Mouse (Mus musculus) heart, postnatal 25 days (tissue): ENCODE results near the gene Hsf4. TPM values are rescaled to one million over a fixed set of nuclear protein-coding genes. Genes with fewer than 3 reads are reported as not detected.
"Not testable (repeated sequence)": the region's sequence is repeated elsewhere in the genome, so short reads cannot be mapped to it uniquely, and the experiment has no call there.

Experiments used
- DNase-seq: peaks from one replicate; pipeline ENCODE4 v3.0.0; 2022; ENCODE audit warnings: low spot score
- intact Hi-C: fragments of 180-260 bp; cut with DNase I; formaldehyde crosslinking; loops from one replicate; pipeline ENCODE4 v1.15.1; 2025
- total RNA-seq, 2 experiments: library from RNA; stranded (reverse); gene quantifications; 2 replicates each; pipeline ENCODE4 v1.2.3; 2021

The Hsf4 gene
- total RNA-seq, 2 experiments from 2014 or later = 1.5 to 2.2 TPM

DNA sequence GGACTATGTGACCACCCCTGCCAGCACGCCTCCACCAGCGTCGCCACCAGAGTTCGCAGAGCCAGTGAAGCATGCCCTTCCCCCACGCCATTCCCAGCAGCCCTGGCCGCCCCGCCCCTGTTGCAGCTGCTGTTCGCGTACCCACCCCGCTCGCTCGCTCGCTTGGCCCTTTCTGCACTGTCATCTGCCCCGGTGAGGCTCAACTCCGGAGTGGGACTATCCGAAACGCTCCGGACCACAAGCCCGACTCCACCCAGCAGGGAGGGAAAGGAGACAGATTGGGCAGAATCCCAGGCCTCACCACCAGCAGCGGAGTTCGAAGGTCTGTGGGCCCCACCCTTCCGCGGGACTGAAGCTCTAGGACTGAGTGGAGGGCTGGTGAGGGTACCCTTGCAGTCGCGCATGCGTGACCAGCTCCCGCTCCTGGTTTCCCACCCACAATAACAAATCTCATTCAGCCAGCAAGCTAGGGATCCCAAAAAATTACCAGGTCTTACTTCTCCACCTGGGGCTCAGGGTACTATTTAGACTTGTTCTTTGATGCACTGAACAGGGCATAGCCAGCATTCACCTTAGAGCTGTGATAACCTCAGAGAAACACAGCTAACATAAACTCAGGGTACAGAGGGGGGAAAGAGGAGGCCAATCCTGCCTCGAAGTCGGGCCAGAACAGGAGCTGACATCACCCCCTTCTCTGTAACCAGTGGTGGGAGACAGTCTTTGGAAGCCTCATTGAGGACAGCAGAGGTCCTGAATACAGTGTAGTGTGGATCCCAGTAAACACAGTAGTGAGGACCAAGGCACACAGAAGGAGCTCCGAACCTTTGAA is 6.9 kb downstream of the Hsf4 start:
- intact Hi-C loops = no loop called here
- DNase-seq = no peak

- DNase-seq = no peak
- intact Hi-C loops = no loop called here
These were observed 9.3 kb downstream of the Hsf4 start for GRCm38 (mm10) chr8:105278911-105279334.

DNA sequence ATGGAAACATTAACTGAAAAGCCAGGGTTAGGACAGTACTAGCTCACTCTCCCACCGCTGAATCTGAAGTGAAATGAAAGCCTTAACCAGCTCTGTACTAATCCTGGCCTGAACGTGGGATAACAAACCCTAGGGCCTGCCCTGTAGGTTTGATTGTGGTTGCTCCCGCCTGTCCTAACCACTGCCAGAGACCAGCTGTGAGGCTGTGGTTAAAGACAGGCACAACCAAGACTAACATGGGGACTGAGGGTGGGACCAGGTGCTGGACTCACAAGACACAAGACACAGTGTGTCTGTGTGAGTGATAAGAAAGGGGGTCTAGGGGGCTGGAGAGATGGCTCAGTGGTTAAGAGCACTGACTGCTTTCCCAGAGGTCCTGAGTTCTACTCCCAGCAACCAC is 11.0 kb downstream of the Hsf4 start:
- intact Hi-C loops = no loop called here
- no peak for DNase-seq

DNA sequence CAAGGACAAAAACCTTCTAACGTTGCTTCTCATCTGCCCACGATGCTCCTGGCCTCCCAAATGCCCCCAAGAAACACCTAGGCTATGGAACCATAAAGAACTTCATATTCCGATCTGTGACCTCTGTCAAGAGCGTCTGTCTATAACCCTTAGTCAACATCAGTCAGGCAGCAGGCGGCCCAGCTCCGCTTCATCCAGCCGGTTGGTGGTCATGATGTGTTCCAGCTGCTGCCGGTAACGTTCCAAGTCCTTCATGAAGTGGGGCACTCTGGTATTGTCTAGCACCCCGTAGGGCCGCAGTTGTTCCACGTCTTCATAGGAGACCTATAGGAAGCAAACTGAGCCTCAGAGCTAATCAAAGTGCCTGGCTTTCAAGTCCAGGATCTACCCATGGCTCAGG is 12.2 kb downstream of the Hsf4 start:
- DNase-seq = no peak
- intact Hi-C loops = no loop called here

DNA sequence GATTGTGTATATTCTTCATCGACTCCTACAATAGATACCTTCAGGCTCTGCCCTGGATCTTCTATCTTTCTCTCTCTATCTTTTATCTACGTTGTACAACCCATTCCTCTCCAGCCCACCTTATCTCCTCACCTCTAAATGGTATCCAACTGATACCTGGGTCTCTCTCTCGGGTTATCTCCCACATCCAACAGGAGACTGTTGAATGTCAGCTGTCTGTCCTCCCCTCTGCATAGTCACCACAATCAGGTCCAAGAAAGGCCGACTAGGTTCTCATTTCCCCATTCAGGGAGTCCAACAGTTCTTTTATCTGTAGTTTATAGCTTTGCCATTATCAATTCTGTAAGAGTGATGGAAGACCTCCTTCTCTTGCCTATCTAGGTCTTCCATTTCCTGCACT is 12.6 kb downstream of the Hsf4 start:
- intact Hi-C loops = no loop called here
- DNase-seq = no peak

DNA sequence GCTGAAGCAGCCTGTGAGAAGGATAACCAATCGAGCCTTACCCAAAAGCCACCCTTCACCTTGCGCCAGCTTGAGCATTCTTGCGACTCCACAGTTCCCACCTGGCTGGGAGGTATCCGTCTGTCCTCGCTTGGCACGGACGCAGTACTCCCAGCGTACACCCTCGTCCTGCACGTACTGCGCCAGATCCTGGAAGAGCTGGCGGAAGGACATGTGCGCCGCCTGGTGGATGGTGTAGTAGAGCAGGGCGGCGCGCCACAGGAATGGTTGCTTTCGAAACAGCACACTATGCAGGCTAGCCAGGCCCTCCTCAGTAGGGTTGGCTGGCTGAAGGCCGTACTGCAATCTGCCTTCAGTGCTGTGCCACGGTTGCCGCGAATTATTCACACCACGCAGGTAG is 13.5 kb downstream of the Hsf4 start:
- no peak for DNase-seq
- intact Hi-C loops = no loop called here

DNA sequence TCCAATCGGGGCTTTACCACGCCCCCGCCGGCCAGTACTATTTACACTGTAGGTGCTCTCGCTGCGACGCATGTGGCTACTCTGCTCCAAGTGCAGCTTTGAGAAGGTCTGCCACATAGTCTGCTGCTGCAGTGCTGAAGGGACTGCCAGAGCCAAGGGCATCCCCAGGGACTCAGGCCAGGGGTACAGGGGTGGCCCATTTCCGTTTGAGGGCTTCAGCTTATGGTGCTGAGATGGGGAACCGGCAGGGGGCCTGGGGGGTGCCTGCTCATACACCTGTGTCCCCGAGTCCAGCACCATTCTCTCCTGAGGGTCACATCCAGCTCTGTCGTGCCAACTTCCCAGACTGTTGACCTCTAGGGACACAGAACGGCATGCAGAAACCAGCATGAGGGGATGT is 15.9 kb downstream of the Hsf4 start:
- DNase-seq = no peak
- intact Hi-C loops = no loop called here

DNA sequence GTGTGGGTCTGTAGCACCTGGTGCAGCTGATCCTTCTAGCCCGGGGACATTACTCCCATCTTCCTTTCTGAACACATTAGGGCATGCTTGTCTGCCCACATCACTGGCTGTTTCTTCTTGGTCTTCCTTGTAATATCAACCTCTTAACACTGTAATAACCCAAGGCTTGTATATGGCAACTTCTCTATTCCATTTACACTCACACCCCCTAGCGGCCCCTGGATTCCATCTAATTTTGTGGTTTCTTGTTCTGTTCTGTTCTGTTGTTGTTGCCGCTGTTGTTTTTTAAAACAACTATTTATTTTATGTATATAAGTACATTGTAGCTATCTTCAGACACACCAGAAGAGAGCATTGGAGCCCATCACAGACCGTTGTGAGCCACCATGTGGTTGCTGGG is 17.3 kb downstream of the Hsf4 start:
- DNase-seq = no peak
- intact Hi-C loops = no loop called here

DNA sequence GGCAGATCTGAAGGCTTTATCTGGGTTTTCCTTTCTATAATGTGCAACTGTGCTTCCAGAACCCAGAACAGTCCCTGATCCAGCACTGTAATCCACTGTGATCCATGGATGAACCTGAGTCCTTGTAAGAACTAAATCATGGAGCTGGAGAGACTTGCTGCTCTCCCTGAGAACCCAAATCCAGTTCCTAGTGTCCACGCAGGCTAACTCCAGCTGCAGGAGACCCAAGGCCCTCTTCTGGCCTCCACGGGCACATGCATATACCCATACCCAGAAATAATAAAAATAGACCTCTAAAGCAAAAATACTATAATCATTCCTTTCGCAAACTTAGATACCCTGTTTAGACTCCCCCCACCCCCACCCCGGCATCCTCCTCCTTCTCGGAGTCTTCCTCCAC is 18.6 kb downstream of the Hsf4 start:
- no peak for DNase-seq
- intact Hi-C loops = loop anchor here (2.0 kb wide), 1 partner anchor 23 kb away; the partner anchor contains the start of genes Fbxl8 and Tradd

- peak; percentile 82 for DNase-seq
- intact Hi-C loops = loop anchor here (2.0 kb wide), 1 partner anchor 24 kb away; the partner anchor contains the start of genes Fbxl8 and Tradd
These were observed 19.5 kb downstream of the Hsf4 start for GRCm38 (mm10) chr8:105288958-105289732.

- DNase-seq = no peak
- intact Hi-C loops = loop anchor here (2.0 to 5.0 kb wide), 2 partner anchors 25 to 38 kb away; partner anchors contain the start of genes Fbxl8 and Tradd
These were observed 20.3 kb downstream of the Hsf4 start, which contains the start of gene 4931428F04Rik for GRCm38 (mm10) chr8:105289805-105290460. Gene 4931428F04Rik, minus strand, starts transcription at chr8:105289864.

DNA sequence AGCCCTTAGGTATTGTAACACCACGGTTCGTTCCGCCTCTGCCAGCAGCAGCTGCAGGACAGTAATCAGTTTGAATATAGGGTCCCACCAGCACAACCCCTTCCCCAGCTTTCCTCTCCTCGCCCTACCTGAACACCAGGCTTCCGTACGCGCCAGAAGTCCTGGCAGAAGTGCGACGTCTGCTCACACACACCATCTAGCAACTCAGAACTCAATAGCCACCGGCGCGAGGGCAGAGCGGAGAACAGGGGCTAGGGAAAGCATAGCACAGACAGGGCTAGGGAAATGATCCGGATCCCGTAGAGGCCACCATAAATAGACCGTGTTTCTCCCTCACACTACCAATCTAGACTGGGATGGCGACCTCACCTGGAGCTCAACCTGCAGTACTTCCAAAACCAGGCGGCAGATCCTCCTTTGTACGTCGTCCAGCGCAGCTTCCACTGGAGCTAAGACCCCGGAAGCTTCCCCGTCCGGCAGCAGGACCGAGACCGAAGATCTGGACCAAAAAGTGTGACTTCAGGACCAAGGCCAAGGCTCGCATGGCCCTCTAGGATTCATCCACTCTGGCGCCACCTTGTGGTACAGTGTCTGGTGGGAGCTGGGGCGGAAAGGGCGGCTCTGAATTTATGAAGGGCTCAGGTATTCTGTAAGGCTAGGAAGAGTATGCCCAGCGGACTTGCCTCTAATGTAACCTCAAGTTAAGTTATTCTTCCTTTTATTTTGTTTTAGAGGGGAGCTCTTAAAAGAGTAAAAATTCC is 21.1 kb downstream of the Hsf4 start:
- DNase-seq = peak; percentile 60
- intact Hi-C loops = loop anchor here (5.0 kb wide), 1 partner anchor 38 kb away; no protein-coding TSS in a partner anchor

- not testable (repeated sequence) for DNase-seq
- intact Hi-C loops = loop anchor here (5.0 kb wide), 1 partner anchor 39 kb away; no protein-coding TSS in a partner anchor
These were observed 21.8 kb downstream of the Hsf4 start for GRCm38 (mm10) chr8:105291364-105291763.

GRCm38 (mm10) chr8:105291802-105292201 is 22.2 kb downstream of the Hsf4 start:
- intact Hi-C loops = loop anchor here (5.0 kb wide), 1 partner anchor 40 kb away; no protein-coding TSS in a partner anchor
- DNase-seq = not testable (repeated sequence)

DNA sequence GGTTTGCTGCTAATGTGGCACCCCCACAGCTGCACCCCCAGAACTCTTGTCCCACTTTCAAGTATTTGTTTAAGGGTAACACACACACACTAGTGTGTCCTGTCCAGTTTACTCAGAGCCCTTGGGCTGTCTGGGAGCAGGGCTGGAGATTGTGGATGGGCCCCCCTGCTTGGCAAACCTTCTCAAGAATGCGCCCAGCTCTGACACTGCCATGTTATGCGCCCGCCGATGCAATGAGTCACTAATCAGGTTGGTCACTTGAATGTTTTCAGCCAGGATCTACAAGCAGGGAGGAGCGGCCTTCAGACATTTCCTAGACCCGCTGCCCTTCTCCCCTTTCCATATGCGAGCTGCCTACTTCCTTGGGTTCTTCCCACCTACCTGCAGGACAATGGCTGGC is 22.9 kb downstream of the Hsf4 start:
- no peak for DNase-seq
- intact Hi-C loops = loop anchor here (5.0 kb wide), 1 partner anchor 40 kb away; no protein-coding TSS in a partner anchor

- no peak for DNase-seq
- intact Hi-C loops = loop anchor here (5.0 kb wide), 1 partner anchor 41 kb away; no protein-coding TSS in a partner anchor
These were observed 23.8 kb downstream of the Hsf4 start for GRCm38 (mm10) chr8:105293405-105293804.

- no peak for DNase-seq
- intact Hi-C loops = loop anchor here (5.0 kb wide), 2 partner anchors 42 to 53 kb away; partner anchors contain the start of genes Fhod1 and Slc9a5
These were observed 25.2 kb downstream of the Hsf4 start for GRCm38 (mm10) chr8:105294776-105295175.

DNA sequence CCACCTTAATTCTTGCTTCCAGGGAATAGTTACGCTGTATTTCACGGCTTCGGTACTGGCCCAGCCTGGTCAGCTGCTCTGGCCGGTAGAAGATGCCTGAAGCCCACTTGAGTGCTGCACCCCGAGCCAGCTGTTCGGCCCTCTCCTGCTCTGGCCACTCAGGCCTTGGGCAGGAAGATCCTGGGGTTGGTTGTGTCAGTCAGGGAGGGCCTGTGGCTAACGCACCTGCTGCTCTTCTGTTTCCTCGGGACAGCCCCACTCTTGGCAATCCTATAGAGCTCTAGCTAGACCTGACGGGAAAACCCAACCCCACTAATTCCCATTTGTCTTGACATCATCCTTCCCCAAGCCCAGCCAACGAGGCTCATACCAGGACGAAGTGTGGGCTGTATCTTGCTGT is 25.7 kb downstream of the Hsf4 start:
- intact Hi-C loops = loop anchor here (5.0 kb wide), 1 partner anchor 52 kb away; the partner anchor contains the start of genes Fhod1 and Slc9a5
- DNase-seq = no peak
